Mouse (Mus musculus): ENCODE measurements at regions not wholly inside any gene's neighbourhood (a gene's known extent, or its start where the extent isn't known, plus 50 kb on each side); places are given as distances from the start of the nearest gene placed in this dataset.

GRCm38 (mm10) chr4:40016856-40017255 is 126.0 kb upstream of the Aco1 start:
- TF ChIP-seq CTCF (conservative IDR thresholded peaks at IDR 0.05; ENCODE audit: low read length) (no peak), NANOG (IDR thresholded peaks at IDR 0.05; ENCODE audit: borderline replicate concordance, low read length) (no peak)

All from E14TG2a.4 (cell line).